Mouse (Mus musculus) left cerebral cortex, postnatal 25 days (tissue): ENCODE results near the gene Golgb1. TPM values are rescaled to one million over a fixed set of nuclear protein-coding genes. Genes with fewer than 3 reads are reported as not detected.
"Not testable (repeated sequence)": the region's sequence is repeated elsewhere in the genome, so short reads cannot be mapped to it uniquely, and the experiment has no call there.

Experiments
- DNase-seq, 2 experiments: peaks; one replicate each; pipeline ENCODE4 v3.0.0; 2022; ENCODE audit warnings: low spot score in 2 of 2, mixed read lengths in 1 of 2
- intact Hi-C: fragments of 180-260 bp; cut with DNase I; formaldehyde crosslinking; loops from one replicate; pipeline ENCODE4 v1.15.1; 2025
- total RNA-seq, 2 experiments: library from RNA; stranded (reverse); gene quantifications; 2 replicates each; pipeline ENCODE4 v1.2.3; 2021

Golgb1 gene
- 10 to 100 TPM; 67.6 to 75.4 TPM for total RNA-seq

DNA sequence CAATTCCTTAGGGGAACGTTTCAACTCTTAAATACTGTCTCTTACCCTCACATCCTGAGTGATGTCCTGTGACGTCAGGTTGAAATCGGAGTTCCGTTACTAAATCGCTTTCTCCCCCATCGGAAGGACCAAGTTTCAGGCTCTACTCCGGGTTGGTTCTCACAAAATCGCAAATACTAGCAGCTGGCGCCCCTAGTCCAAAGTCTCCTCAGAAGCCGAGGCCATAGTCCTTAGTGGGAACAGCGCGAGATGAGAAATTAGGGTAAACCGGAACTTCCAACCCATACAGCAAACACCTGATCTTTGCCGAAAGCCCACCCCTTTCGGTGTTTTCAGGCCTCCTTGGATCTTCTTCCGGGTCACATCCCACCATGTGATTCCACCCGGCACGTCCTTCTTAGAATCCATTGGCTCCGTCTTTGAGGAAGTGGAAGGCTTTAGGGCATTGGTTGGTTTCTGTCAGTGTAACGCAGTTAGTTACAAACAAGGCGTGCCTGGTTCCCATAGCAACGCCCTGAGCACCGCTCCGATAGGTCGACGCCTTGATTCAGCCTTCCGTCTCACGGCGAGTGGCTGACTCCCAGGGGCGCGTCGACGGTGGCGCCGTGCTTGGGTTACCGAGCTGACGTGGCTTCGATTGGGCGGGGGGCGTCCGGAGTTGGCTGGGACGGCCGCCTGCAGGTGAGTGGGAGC, at the start of gene Golgb1, which contains the start of gene Eaf2:
TSS of gene Golgb1 (plus strand) at position 558 of the 693 bp plus-strand sequence.
TSS of gene Eaf2 (minus strand) at position 421 of the 693 bp plus-strand sequence.
- peak; percentile 98 to 100 for DNase-seq
- intact Hi-C loops = loop anchor here (2.0 kb wide), 1 partner anchor 136 kb away; the partner anchor contains the start of gene Polq

- DNase-seq = no peak
- intact Hi-C loops = loop anchor here (5.0 to 10.0 kb wide), 2 partner anchors 185 to 753 kb away; partner anchors contain the start of genes Ccdc58, Fam162a and Polq
Measured at GRCm38 (mm10) chr16:36827611-36828053, 47.3 kb upstream of the Golgb1 start.

DNA sequence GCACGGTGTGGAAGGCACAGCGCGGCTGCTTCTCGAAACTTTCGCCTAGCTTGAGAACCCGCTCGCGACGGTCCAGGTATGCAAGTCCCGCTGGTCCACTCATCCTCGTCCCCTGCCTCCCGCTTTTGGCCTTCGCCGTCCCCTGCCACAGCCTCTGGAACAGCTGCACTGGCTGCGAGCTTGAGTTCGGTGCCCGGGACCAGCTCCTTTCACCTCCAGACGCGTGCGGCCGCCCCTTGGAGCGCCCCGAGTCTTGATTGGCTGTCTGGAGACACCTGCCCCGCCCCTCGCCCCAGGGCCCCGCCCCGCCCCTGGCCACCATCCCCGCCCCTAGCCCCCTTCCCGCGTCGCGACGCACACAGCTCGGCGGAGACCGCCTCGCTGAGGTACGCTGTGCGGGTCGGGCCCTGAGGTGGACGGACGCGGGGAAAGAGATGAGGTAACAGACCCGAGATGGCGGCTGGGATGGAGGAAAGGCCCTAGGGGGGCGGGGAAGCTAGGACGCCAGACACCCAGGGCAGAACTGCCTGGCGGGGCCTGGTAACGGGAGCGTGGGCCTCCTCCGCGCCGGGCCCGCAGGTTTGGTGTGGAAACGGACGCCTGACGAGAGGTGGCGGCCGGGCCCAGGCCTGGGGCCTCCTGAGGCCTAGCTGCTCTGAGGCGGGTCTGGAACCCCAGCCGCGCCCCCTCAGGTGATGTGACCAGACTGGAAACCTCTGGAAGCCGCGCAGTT, 46.7 kb upstream of the Golgb1 start, which contains the start of gene Iqcb1:
TSS of gene Iqcb1 (plus strand) at position 332 of the 733 bp plus-strand sequence.
- peak; percentile 82 to 84 for DNase-seq
- intact Hi-C loops = loop anchor here (5.0 to 10.0 kb wide), 2 partner anchors 184 to 753 kb away; partner anchors contain the start of genes Ccdc58, Fam162a and Polq

GRCm38 (mm10) chr16:36828820-36829219, 46.1 kb upstream of the Golgb1 start:
- DNase-seq = no peak
- intact Hi-C loops = loop anchor here (5.0 to 10.0 kb wide), 2 partner anchors 183 to 754 kb away; partner anchors contain the start of genes Ccdc58, Fam162a and Polq

DNA sequence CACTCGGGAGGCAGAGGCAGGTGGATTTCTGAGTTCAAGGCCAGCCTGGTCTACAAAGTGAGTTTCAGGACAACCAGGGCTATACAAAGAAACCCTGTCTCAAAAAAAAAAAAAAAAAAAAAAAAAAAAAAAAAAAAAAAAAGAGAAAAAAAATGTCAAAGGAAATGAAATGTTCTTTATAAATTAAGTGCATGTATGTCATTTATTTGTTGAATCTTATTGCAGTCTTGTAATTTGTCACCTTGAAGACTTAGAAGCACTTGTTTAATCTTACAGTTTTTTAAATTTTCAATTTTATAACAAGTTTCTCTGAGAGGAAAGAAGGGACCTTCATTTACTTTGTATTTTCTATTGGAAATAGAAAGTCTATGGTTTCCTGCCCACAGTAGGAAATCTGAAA, 28.0 kb upstream of the Golgb1 start:
- DNase-seq, intact Hi-C loops: not testable (repeated sequence)

DNA sequence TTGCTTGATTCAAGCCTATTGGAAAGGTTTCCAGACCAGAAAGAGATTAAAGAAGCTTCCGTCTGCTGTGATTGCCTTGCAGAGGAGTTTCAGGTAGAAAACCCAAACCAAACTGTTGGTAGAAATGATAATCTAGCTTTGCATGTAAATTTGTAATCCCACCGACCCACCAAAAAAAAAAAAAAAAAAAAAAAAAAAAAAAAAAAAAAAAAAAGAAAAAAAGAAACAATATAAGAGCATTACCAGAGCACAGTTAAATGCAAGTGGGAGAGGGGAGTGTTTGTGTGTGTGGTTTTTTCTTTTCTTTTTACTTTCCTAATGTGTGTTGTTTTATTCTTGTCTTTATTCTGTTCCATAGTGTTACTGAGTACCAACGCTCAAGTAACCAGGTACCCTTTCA, 23.7 kb upstream of the Golgb1 start:
- no peak for DNase-seq
- intact Hi-C loops = loop anchor here (10.0 kb wide), 1 partner anchor 826 kb away; no protein-coding TSS in a partner anchor

GRCm38 (mm10) chr16:36863585-36863984, 11.4 kb upstream of the Golgb1 start:
- intact Hi-C loops = no loop called here
- DNase-seq = no peak

DNA sequence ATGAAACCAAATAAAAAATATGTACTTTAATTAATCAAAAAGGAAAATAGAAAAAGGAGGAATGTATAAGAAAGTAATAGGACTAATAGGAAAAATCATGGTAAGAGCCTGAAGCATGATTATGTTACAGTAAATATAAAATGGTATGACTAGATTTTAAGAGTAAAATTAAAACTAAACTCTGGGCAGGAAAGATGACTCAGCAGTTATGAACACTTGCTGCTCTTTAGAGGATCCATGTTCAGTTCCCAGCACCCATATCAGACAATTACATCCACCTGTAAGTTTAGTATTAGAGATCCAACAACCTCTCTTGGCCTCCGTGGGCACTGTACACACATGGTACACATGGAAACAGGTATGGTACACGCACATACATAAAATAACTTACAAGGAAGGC, 5.5 kb upstream of the Golgb1 start:
- intact Hi-C loops = no loop called here
- DNase-seq = no peak

- intact Hi-C loops = loop anchor here (2.0 kb wide), 1 partner anchor 135 kb away; the partner anchor contains the start of gene Polq
Measured at GRCm38 (mm10) chr16:36875276-36875851, 424 bp downstream of the Golgb1 start.

GRCm38 (mm10) chr16:36877316-36877715, 2.4 kb downstream of the Golgb1 start:
- no peak for DNase-seq

More at GRCm38 (mm10) chr16:36875276-36875851, 424 bp downstream of the Golgb1 start:
- peak; percentile 31 to 47 for DNase-seq

GRCm38 (mm10) chr16:36882737-36883343, 7.9 kb downstream of the Golgb1 start:
- no peak for DNase-seq
- intact Hi-C loops = no loop called here

More at GRCm38 (mm10) chr16:36877316-36877715, 2.4 kb downstream of the Golgb1 start:
- intact Hi-C loops = no loop called here

- DNase-seq = no peak
- intact Hi-C loops = no loop called here
Measured at GRCm38 (mm10) chr16:36884881-36885280, 9.9 kb downstream of the Golgb1 start.

DNA sequence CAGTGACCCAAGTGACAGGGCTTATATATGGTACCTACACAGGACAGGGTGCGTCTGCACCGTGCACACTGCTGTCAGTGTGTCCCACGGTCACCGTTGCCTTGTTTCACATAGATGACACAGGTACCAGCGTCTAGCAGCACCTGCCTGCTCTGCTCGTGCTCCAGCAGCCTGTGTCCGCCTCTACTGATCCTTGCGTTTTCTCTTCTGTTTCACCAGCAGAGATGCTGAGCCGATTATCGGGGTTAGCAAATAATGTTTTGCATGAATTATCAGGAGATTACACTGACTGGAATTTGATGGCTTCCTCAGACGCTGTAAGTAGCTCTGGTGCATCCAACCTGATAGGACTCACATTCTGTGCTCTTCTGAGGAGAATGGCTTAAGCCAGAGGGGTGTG, 11.0 kb downstream of the Golgb1 start:
- intact Hi-C loops = no loop called here
- DNase-seq = no peak

DNA sequence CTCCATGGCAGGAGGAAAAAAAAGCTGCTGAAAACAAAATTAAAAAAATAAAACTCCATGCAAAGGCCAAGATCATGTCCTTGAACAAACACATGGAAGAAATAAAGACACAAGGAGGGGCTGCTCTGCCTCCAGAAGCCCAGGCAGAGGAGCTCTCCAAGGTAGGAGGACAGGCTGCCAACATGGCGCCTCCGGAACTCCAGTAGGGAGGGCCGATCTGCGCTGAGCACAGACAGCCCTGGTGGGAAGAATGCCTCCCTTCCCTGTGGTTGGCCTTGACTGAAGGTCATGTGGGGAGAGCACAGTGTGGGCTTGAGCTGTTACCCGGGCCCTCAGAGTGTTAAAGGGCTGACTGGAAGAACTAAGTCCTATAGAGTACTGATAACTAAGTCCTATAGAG, 12.6 kb downstream of the Golgb1 start:
- intact Hi-C loops = no loop called here
- no peak for DNase-seq

DNA sequence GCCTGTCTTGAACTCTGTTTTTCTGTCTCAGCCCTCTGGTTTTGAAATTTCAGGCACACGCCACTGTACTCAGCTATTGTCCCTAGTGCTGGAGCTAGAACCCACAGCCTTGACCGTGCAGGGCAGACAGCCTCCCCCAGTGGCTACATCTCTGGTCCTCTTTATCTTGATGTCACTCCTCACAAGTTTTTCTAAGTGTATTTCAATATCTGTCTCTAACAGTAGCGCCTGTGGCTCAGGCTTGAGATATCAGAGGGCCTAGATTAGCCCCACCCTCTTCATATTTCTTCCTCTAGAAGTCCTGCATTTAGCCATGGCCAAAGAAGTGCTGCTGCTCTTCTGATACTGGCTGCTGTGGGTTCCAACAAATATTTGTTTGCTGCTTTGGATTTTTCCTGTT, 15.6 kb downstream of the Golgb1 start:
- no peak for DNase-seq
- intact Hi-C loops = no loop called here

- no peak for DNase-seq
- intact Hi-C loops = no loop called here
Measured at GRCm38 (mm10) chr16:36891415-36891814, 16.5 kb downstream of the Golgb1 start.

DNA sequence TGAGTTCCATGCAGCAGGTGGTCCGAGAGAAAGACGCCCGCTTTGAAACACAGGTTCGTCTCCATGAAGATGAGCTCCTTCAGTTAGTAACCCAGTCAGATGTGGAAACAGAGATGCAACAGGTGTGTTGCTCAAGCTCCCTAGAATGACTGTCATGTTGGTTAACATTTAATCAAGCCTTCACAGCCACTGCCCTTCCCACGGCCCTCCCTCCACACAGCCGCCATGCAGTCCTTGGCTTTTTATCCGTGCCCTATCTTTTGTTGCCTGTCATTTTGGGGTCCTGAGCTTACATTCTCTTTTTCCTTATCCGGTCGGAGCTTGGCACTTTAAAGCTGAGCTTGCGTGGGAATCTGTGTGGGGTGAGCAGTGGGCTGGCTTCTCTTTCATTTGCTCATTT, 18.4 kb downstream of the Golgb1 start:
- intact Hi-C loops = no loop called here
- no peak for DNase-seq

DNA sequence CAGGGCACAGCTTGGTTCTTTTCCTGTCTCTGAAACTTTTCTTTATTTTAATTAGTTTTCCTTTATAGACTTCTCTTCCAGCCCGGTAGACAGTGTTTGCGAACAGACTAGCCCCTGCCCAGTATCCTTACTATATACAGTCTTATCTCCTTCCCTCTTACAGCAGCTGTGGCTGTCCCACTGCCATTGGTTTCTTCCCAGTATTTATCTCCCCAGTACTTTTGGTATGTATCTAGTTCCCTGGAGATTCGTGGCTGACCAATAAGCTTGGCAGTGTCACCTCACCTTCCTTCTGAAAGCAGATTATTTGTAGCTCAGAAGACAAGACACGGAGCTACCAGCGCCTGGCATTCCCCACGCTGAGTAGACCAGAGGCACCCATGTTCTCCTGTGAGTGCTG, 21.8 kb downstream of the Golgb1 start:
- DNase-seq = no peak
- intact Hi-C loops = no loop called here

GRCm38 (mm10) chr16:36903156-36903555, 28.2 kb downstream of the Golgb1 start:
- DNase-seq = no peak
- intact Hi-C loops = no loop called here
